Mouse (Mus musculus): Measurements from ENCODE around the gene Coa7. TPM values are rescaled to one million over a fixed set of nuclear protein-coding genes. Genes with fewer than 3 reads are reported as not detected.

Gene Coa7
- total RNA-seq, 2 experiments from 2014 or later: 33.6 to 35.8 TPM

DNA sequence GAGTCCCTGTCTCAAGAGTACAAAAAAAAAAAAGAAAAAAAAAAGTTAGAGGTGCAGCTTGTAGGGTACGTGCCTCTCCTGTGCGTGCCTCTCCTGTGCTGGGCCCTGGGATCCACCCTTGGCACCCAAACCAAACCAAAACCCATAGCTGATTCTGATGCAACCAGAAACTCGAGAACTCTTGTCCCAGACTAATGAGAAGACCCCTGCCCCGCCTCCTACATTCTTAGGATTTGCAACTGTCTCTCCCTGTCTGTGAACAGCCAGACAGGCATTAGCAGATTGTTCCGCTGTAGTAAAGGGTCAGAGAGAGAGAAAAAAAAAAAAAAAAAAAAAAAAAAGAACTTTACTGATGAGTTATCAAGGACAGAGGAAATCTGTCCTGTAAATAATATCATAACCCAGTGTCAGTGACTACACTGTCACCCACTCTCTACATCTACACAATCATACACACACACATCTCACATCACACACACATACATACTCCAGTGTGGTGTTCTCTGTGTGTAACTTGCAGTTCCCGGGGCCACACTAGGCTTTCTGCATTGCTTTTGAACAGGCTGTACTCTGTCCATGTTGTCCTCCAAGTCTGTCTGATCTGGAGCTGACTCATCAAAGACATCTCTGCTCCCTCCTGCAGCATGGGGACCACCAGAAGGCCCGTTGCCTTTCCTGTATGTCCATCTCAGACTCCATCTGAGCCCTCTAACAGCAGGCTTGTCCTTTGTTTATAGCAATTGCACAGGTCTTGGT is 35.6 kb downstream of the Coa7 start:
- Histone ChIP-seq H3K4me3 (no peak overlapping the region; the same call in 1 of the 2 replicates), H3K27ac (peak overlapping the region; percentile 75)
- intact Hi-C loops (cut with DNase I): no loop called here
- no peak for TF ChIP-seq CTCF (IDR thresholded peaks at IDR 0.05)
- no peak for DNase-seq

GRCm38 (mm10) chr4:108364111-108364476 is 36.2 kb downstream of the Coa7 start:
- TF ChIP-seq CTCF (IDR thresholded peaks at IDR 0.05): no peak
- intact Hi-C loops (cut with DNase I): no loop called here
- peak; percentile 66 for DNase-seq
- no peak overlapping the region; the same call in 1 of the 2 replicates for H3K4me3 ChIP-seq
- H3K27ac ChIP-seq: peak overlapping the region; percentile 75

DNA sequence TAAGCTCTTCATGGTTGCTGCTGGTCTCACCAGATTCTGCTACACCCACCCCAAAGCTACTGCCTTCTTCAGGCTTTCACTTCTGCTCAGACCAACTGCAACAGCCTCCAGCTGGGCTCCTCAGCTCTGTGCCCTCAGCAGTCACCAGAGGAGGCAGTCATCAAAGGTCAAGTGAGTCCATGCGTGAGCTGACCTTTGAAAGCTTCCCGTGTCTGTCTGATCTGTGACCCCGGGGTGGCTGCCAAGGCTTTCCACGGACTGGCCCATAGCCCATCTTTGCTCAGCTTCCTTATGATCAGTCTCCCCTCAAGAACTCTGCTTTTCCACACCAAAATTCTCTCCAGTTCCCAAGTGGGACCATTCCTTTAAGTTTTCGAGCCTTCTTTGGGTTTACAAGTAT is 41.3 kb downstream of the Coa7 start:
- no peak overlapping the region for H3K4me3 ChIP-seq
- TF ChIP-seq CTCF (IDR thresholded peaks at IDR 0.05): no peak
- no peak for DNase-seq
- H3K27ac ChIP-seq: no peak overlapping the region
- intact Hi-C loops (cut with DNase I): no loop called here

- intact Hi-C loops (cut with DNase I): no loop called here
- no peak overlapping the region for H3K4me3 ChIP-seq
- TF ChIP-seq CTCF (IDR thresholded peaks at IDR 0.05): no peak
- H3K27ac ChIP-seq: no peak overlapping the region
- no peak for DNase-seq
These were observed 42.5 kb downstream of the Coa7 start for GRCm38 (mm10) chr4:108370409-108370808.

- TF ChIP-seq CTCF (IDR thresholded peaks at IDR 0.05): no peak
- DNase-seq: no peak
- no peak overlapping the region for H3K27ac ChIP-seq
- intact Hi-C loops (cut with DNase I): no loop called here
- no peak overlapping the region for H3K4me3 ChIP-seq
These were observed 43.5 kb downstream of the Coa7 start for GRCm38 (mm10) chr4:108371421-108371820.

- no peak for TF ChIP-seq CTCF (IDR thresholded peaks at IDR 0.05)
- Histone ChIP-seq H3K4me3 (no peak overlapping the region), H3K27ac (no peak overlapping the region)
- intact Hi-C loops (cut with DNase I): no loop called here
- DNase-seq: no peak
These were observed 44.2 kb downstream of the Coa7 start for GRCm38 (mm10) chr4:108372166-108372565.

- DNase-seq: no peak
- H3K27ac ChIP-seq: no peak overlapping the region
- TF ChIP-seq CTCF (IDR thresholded peaks at IDR 0.05): no peak
- intact Hi-C loops (cut with DNase I): no loop called here
- H3K4me3 ChIP-seq: no peak overlapping the region
These were observed 51.5 kb downstream of the Coa7 start for GRCm38 (mm10) chr4:108379476-108379875.

- Histone ChIP-seq H3K27ac (no peak overlapping the region), H3K4me3 (no peak overlapping the region)
- DNase-seq: no peak
These were observed 52.2 kb downstream of the Coa7 start for GRCm38 (mm10) chr4:108380146-108380545.

DNA sequence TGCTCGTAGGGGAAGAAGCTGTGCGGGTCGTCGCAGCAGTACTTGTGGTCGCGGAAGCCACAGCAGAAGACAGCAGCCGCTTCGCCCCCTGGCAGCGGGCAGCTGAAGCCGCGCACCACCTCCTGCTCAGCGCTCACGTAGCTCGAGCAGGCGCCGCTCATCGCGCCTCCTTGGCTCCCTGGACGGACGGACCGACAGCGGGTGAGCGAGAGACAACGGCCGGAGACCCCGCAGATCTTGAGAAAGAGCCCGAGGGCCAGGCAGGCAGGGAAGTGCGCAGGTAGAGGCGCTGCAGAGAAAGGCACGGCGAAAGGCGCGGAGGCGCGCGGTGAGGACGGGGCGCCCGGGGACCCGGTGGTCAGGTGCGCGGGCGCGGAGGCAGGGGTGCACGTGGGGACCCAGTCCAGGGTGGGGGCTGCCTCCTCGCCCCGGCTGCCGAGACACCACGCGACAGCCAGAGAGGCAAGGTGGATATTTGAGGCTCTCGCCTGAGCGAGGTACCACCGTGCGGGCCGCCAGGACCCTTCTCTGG is 55.3 kb downstream of the Coa7 start, which contains the start of gene Shisal2a:
Gene Shisal2a (minus strand): TSS at position 167 of the 532 bp plus-strand sequence.
- Histone ChIP-seq H3K4me3 (peak within 1 kb of the TSS; percentile 67), H3K27ac (no peak within 1 kb of the TSS)
- intact Hi-C loops (cut with DNase I): no loop called here
- TF ChIP-seq CTCF (IDR thresholded peaks at IDR 0.05): peak; percentile 6; the same call in 1 of the 2 replicates
- DNase-seq: no peak

More at GRCm38 (mm10) chr4:108380146-108380545, 52.2 kb downstream of the Coa7 start:
- TF ChIP-seq CTCF (IDR thresholded peaks at IDR 0.05): no peak
- intact Hi-C loops (cut with DNase I): no loop called here

DNA sequence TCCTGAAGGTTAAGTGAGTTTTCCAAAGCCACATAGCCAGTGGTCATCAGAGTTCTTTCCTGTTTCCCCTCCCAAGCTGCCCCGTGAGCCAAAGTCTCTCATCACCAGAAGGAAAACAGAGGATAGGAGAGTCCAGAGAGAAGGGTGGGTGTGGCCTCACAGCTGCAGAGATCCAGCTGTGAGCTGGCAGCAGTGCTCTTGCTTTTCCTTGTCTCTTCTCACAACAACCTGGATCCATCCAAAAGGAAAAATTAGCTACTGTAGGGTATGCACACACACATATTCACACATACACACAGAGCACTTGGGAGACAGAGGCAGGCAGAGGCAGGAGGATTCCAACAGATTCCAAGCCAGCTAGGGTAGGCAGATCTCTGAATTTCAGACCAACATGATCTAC is 58.1 kb downstream of the Coa7 start:
- DNase-seq: peak; percentile 34
- no peak overlapping the region for H3K4me3 ChIP-seq
- intact Hi-C loops (cut with DNase I): no loop called here
- TF ChIP-seq CTCF (IDR thresholded peaks at IDR 0.05): no peak
- H3K27ac ChIP-seq: no peak overlapping the region

- DNase-seq: no peak
- Histone ChIP-seq H3K27ac (peak overlapping the region; percentile 77), H3K4me3 (peak overlapping the region; percentile 75)
- intact Hi-C loops (cut with DNase I): no loop called here
- TF ChIP-seq CTCF (IDR thresholded peaks at IDR 0.05): no peak
These were observed 59.2 kb downstream of the Coa7 start for GRCm38 (mm10) chr4:108387106-108387505.

GRCm38 (mm10) chr4:108387681-108388253 is 59.8 kb downstream of the Coa7 start:
- peak; percentile 43 for TF ChIP-seq CTCF (IDR thresholded peaks at IDR 0.05)
- DNase-seq: peak; percentile 79
- Histone ChIP-seq H3K27ac (peak overlapping the region; percentile 77), H3K4me3 (peak overlapping the region; percentile 75)
- intact Hi-C loops (cut with DNase I): loop anchor here (2.0 kb wide), 1 partner anchor 71 kb away; the partner anchor contains the start of gene Tut4

- intact Hi-C loops (cut with DNase I): loop anchor here (2.0 kb wide), 1 partner anchor 70 kb away; the partner anchor contains the start of gene Tut4
- no peak for DNase-seq
- TF ChIP-seq CTCF (IDR thresholded peaks at IDR 0.05): no peak
- Histone ChIP-seq H3K4me3 (no peak overlapping the region), H3K27ac (no peak overlapping the region)
These were observed 60.8 kb downstream of the Coa7 start for GRCm38 (mm10) chr4:108388741-108389140.
